ENCODE assay signal across 8 mouse cellular contexts in genomic region chr14:87415486-87415807, GRCm38 (mm10). TPM values are rescaled to one million over a fixed set of nuclear protein-coding genes. Genes with fewer than 3 reads are reported as not detected.
A peak's percentile ranks its signal among the peaks of the same experiment; 100 is the strongest.
DNase-seq lines count a peak whose midpoint lies in the region; ATAC-seq and TF ChIP-seq lines count a peak whose summit lies in the region.

No protein-coding gene starts in this region.

- no peaks in the 10 kb centered on the region for H3K27me3 ChIP-seq in embryonic facial prominence, embryonic 14.5 days (replicated peaks; ENCODE audit: control insufficient read depth, insufficient read depth, low read length)
- no peaks in the 10 kb centered on the region for H3K27me3 ChIP-seq in intestine, embryonic 15.5 days (replicated peaks)
- H3K27me3 ChIP-seq in neural tube, embryonic 12.5 days (replicated peaks), result no peaks in the 10 kb centered on the region

- H3K4me1 ChIP-seq in lung, adult 2 months (ENCODE audit: control insufficient read depth, insufficient read depth, low read length), result peaks cover 5% of the 10 kb centered on the region; the same call in 1 of the 2 replicates
- peaks cover 17% of the 10 kb centered on the region; the same call in 1 of the 2 replicates for H3K4me1 ChIP-seq in embryonic facial prominence, embryonic 14.5 days (ENCODE audit: control insufficient read depth, insufficient read depth, low read length)
- H3K4me1 ChIP-seq in intestine, embryonic 15.5 days (replicated peaks), result no peaks in the 10 kb centered on the region
- H3K4me1 ChIP-seq in neural tube, embryonic 12.5 days, result peaks cover 10% of the 10 kb centered on the region

- no peak for DNase-seq in lung, adult 2 months
- no peak for DNase-seq in lung, postnatal 36 days
- no peak for DNase-seq in embryonic facial prominence, embryonic 14.5 days (ENCODE audit: low spot score)
- no peak for DNase-seq in ovary, postnatal 14 days (ENCODE audit: low spot score)
- DNase-seq in cerebellum, adult 9-11 months, result no peak
- DNase-seq in retina, embryonic 14.5 days (ENCODE audit: low spot score), result no peak

- H3K4me3 ChIP-seq in lung, adult 2 months (replicated peaks; ENCODE audit: extremely low read depth, low read depth, low read length), result peak overlapping the region; percentile 63
- peak overlapping the region; percentile 86 for H3K4me3 ChIP-seq in embryonic facial prominence, embryonic 14.5 days (ENCODE audit: low read depth, low read length)
- H3K4me3 ChIP-seq in intestine, embryonic 15.5 days (replicated peaks), result peak overlapping the region; percentile 85
- peak overlapping the region; percentile 84 for H3K4me3 ChIP-seq in neural tube, embryonic 12.5 days

- WGBS in lung, adult 2 months, result under 1% methylated on average over 11 of the region's 11 CpGs
- WGBS in embryonic facial prominence, embryonic 14.5 days, result under 1% methylated on average over 11 of the region's 11 CpGs
- 3% methylated on average over 11 of the region's 11 CpGs for WGBS in intestine, embryonic 15.5 days
- 3% methylated on average over 11 of the region's 11 CpGs for WGBS in neural tube, embryonic 12.5 days

- no peak for TF ChIP-seq POLR2A in lung, adult 2 months (IDR thresholded peaks at IDR 0.05; ENCODE audit: borderline replicate concordance, extremely low read depth, low read depth, low read length)

- no peak for ATAC-seq in embryonic facial prominence, embryonic 14.5 days (ENCODE audit: low read depth)
- ATAC-seq in intestine, embryonic 15.5 days, result no peak
- ATAC-seq in neural tube, embryonic 12.5 days (ENCODE audit: low FRiP score, low read depth), result no peak

- peak overlapping the region; percentile 69 for H3K4me2 ChIP-seq in embryonic facial prominence, embryonic 14.5 days (ENCODE audit: low read depth, low read length)
- H3K4me2 ChIP-seq in intestine, embryonic 15.5 days (replicated peaks), result peak overlapping the region; percentile 84
- H3K4me2 ChIP-seq in neural tube, embryonic 12.5 days (replicated peaks), result peak overlapping the region; percentile 73

- peak overlapping the region; percentile 97 for H3K9ac ChIP-seq in embryonic facial prominence, embryonic 14.5 days (ENCODE audit: low read depth, low read length)
- H3K9ac ChIP-seq in intestine, embryonic 15.5 days, result peak overlapping the region; percentile 38; the same call in 1 of the 2 replicates
- H3K9ac ChIP-seq in neural tube, embryonic 12.5 days, result 0 out of 2 replicates have a peak overlapping the region, but pooled peaks have one; percentile 33

- no peaks in the 10 kb centered on the region for H3K9me3 ChIP-seq in embryonic facial prominence, embryonic 14.5 days (ENCODE audit: control insufficient read depth, low read length)
- H3K9me3 ChIP-seq in intestine, embryonic 15.5 days, result no peaks in the 10 kb centered on the region
- H3K9me3 ChIP-seq in neural tube, embryonic 12.5 days, result no peaks in the 10 kb centered on the region

- TF ChIP-seq CTCF in lung, adult 2 months (IDR thresholded peaks at IDR 0.05; ENCODE audit: insufficient read depth, low read length), result no peak

- 0 out of 2 replicates have a peak overlapping the region, but pooled peaks have one; percentile 16 for H3K27ac ChIP-seq in embryonic facial prominence, embryonic 14.5 days (replicated peaks; ENCODE audit: low read depth, low read length)
- H3K27ac ChIP-seq in intestine, embryonic 15.5 days, result peak overlapping the region; percentile 100; the same call in 1 of the 2 replicates
- H3K27ac ChIP-seq in neural tube, embryonic 12.5 days, result no peak overlapping the region

- no peaks in the 10 kb centered on the region for H3K36me3 ChIP-seq in embryonic facial prominence, embryonic 14.5 days (ENCODE audit: control insufficient read depth, insufficient read depth, low read length)
- H3K36me3 ChIP-seq in intestine, embryonic 15.5 days, result no peaks in the 10 kb centered on the region
- no peaks in the 10 kb centered on the region for H3K36me3 ChIP-seq in neural tube, embryonic 12.5 days

RNA-seq across cellular contexts. Expression of gene Tdrd3, which starts 1.0 kb away (rescaled TPM):
- polyA plus RNA-seq in lung, adult 2 months (2012; rRNA removed), result 2.8 and 4.8 TPM in 2 replicates
- polyA plus RNA-seq in embryonic facial prominence, embryonic 14.5 days (2014; fragmentation: Nextera tagmentation; extraction: Ambion mirVana), result 37.0 and 40.7 TPM in 2 replicates
- polyA plus RNA-seq in intestine, embryonic 15.5 days (2015; fragmentation: Nextera tagmentation; extraction: Ambion mirVana), result 19.4 and 22.3 TPM in 2 replicates
- 38.7 and 40.6 TPM in 2 replicates for polyA plus RNA-seq in neural tube, embryonic 12.5 days (2016; fragmentation: Nextera tagmentation; extraction: Ambion mirVana)

Comparison
In these comparisons a context has a peak if more than half of its experiments do, and no peak if none do; other contexts are left out.
1. H3K9ac ChIP-seq: peak in every context shown above with its lines; median percentile 97 in embryonic facial prominence, embryonic 14.5 days; 38 in intestine, embryonic 15.5 days; 33 in neural tube, embryonic 12.5 days.